Mouse (Mus musculus) erythroblast, embryonic 14.5 days (primary cell): ENCODE data around the gene Rap1gap2.

Source experiments
- GATA1 ChIP-seq: IDR thresholded peaks from 2 replicates; pipeline ENCODE4 v1.6.1; 2012; ENCODE audit warnings: low read length, inconsistent platforms, mixed read lengths
- TAL1 ChIP-seq: IDR thresholded peaks from 3 replicates; pipeline ENCODE4 v1.6.1; 2012; ENCODE audit warnings: low read length, inconsistent platforms, mixed read lengths

- TF ChIP-seq TAL1 (no peak), GATA1 (no peak)
Observed at GRCm38 (mm10) chr11:74501989-74502388, 108.7 kb downstream of the Rap1gap2 start.
